Mouse (Mus musculus): ENCODE data around the gene Rcn3. TPM values are rescaled to one million over a fixed set of nuclear protein-coding genes. Genes with fewer than 3 reads are reported as not detected.
A peak's percentile ranks its signal among the peaks of the same experiment; 100 is the strongest.

The Rcn3 gene
- polyA plus RNA-seq, 1 experiment from 2014 or later, result 67.4 TPM

DNA sequence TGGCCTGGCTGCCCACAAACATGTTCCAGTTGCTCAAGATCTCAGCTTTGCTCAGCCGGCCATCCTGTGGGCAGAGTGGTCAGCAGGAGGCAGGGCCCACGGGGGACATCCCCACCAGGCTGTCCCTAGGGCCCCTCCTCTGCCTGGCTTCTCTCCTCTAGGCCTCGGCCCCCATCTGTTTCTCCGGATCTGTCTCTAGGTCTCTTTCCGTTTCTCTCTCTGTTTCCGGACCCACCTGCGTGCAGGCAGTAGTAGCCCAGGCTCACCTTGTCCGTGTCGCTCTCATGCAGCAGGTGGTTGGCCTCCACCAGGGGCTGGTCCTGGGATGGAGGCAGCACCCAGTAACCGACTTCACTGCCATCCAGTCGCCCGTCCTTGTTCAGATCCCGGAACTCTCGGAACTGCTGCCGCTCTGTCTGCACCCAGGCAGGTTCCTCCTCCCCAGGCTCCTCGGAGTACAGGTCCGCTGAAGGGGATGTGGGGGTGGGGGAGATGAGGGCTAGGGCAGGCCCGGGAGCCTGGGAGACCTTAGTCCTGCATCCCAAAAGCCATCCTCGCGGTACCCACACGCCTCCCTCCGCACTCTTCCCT is 8.6 kb downstream of the Rcn3 start:
- ATAC-seq, result no peak
- 90% methylated on average over 22 of the region's 22 CpGs for WGBS
- Histone ChIP-seq H3K9me3 (replicated peaks; ENCODE audit: control insufficient read depth, low read length) (no peaks in the 10 kb centered on the region), H3K4me3 (ENCODE audit: low read depth, low read length) (no peak overlapping the region), H3K4me2 (ENCODE audit: low read length) (no peak overlapping the region), H3K4me1 (ENCODE audit: control insufficient read depth, insufficient read depth, low read length) (no peaks in the 10 kb centered on the region), H3K27ac (ENCODE audit: low read depth, low read length) (no peak overlapping the region), H3K36me3 (ENCODE audit: control insufficient read depth, insufficient read depth, low read length) (peaks cover 27% of the 10 kb centered on the region), H3K9ac (ENCODE audit: low read length) (no peak overlapping the region), H3K27me3 (replicated peaks; ENCODE audit: control insufficient read depth, insufficient read depth, low read length) (no peaks in the 10 kb centered on the region)
- no peak for DNase-seq (ENCODE audit: low spot score)

DNA sequence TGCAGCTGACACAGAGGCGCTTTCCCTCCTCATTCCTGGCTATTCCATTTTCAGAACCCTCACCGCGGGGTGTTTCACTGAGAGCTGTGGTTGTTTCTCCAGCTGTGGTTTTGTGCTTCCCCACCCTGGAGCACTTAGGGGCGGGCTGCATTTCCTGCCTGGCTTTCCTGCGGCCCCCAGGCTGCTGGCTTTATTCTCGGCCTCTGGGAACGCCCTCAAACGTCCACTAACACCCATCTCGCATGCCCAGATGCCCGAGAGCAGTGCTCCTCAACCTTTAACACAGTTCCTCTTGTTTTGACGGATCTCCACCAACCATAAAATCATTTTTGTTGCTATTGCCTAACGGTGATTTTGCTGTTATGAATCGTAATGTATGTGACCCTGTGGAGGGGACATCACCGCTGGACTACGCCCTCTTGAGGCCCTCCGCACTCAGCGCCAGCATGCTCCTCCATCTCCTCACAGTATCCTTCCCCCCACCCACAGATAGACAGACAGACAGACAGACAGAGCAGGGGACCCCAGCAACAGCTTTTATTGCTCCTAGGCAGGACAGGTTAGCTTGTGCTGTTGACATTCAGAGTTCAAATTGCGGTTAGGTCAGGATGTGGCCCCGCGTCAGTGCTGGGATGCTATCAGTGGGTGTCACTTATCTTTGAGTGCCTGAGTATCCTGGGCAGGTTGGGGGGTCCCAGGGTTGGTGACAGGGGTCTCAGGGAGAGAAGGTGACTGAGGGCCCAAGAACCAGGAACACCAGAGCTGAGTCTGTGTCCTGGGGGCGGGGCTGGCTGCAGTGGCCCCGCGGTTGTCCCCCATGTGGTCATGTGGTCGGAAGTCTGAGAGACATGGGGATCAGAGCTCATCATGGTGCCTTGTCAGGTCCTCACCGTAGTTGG is 9.4 kb downstream of the Rcn3 start:
- 79% methylated on average over 25 of the region's 25 CpGs for WGBS
- Histone ChIP-seq H3K27me3 (replicated peaks; ENCODE audit: control insufficient read depth, insufficient read depth, low read length) (no peaks in the 10 kb centered on the region), H3K9ac (ENCODE audit: low read length) (no peak overlapping the region), H3K4me2 (ENCODE audit: low read length) (no peak overlapping the region), H3K27ac (ENCODE audit: low read depth, low read length) (no peak overlapping the region), H3K4me3 (ENCODE audit: low read depth, low read length) (no peak overlapping the region), H3K4me1 (ENCODE audit: control insufficient read depth, insufficient read depth, low read length) (no peaks in the 10 kb centered on the region), H3K9me3 (replicated peaks; ENCODE audit: control insufficient read depth, low read length) (no peaks in the 10 kb centered on the region), H3K36me3 (ENCODE audit: control insufficient read depth, insufficient read depth, low read length) (peaks cover 27% of the 10 kb centered on the region)
- DNase-seq (ENCODE audit: low spot score), result peak; percentile 24
- no peak for ATAC-seq

DNA sequence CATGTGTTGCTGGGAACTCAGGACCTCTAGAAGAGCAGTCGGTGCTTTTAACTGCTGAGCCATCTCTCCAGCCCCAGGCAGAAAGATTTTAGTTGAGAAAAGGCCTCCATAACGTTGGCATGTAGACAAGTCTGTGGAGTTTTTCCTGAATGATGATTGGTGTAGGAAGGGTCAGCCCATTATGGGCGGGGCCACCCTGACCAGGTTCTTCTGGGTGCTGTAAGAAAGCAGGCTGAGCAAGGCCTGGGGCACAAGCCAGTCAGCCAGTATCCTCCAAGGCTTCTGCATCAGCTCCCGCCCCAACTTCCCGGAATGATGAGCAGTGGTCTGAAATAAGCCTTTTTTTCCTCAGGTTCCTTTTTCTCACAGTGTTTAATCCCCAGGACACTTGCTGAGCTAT is 11.0 kb downstream of the Rcn3 start:
- DNase-seq (ENCODE audit: low spot score), result no peak
- Histone ChIP-seq H3K27ac (ENCODE audit: low read depth, low read length) (no peak overlapping the region), H3K4me2 (ENCODE audit: low read length) (no peak overlapping the region), H3K27me3 (replicated peaks; ENCODE audit: control insufficient read depth, insufficient read depth, low read length) (no peaks in the 10 kb centered on the region), H3K4me3 (ENCODE audit: low read depth, low read length) (no peak overlapping the region), H3K9me3 (replicated peaks; ENCODE audit: control insufficient read depth, low read length) (no peaks in the 10 kb centered on the region), H3K4me1 (ENCODE audit: control insufficient read depth, insufficient read depth, low read length) (no peaks in the 10 kb centered on the region), H3K9ac (ENCODE audit: low read length) (no peak overlapping the region), H3K36me3 (ENCODE audit: control insufficient read depth, insufficient read depth, low read length) (peaks cover 33% of the 10 kb centered on the region)
- WGBS, result 43% methylated on average over 5 of the region's 5 CpGs
- no peak for ATAC-seq

DNA sequence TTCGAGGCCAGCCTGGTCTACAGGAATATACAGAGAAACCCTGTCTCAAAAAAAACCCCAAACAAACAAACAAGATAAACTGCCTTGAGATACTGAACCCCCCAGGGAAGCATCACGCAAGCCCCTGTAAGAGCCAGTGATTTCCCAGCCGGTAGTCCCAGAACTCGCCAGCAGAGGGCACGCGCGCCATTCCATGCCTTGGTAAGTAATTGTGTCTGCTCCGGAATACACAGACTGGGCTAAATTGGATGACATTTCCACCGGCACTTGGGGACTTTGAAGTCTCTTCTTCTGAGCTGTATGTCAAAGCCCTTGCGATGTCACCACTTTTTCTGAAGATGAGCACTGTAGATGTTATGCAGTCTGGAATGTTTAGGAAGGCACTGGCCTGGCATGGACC is 12.2 kb downstream of the Rcn3 start:
- Histone ChIP-seq H3K9ac (ENCODE audit: low read length) (no peak overlapping the region), H3K36me3 (ENCODE audit: control insufficient read depth, insufficient read depth, low read length) (peaks cover 38% of the 10 kb centered on the region), H3K27me3 (replicated peaks; ENCODE audit: control insufficient read depth, insufficient read depth, low read length) (no peaks in the 10 kb centered on the region), H3K9me3 (replicated peaks; ENCODE audit: control insufficient read depth, low read length) (no peaks in the 10 kb centered on the region), H3K4me2 (ENCODE audit: low read length) (no peak overlapping the region), H3K4me3 (ENCODE audit: low read depth, low read length) (no peak overlapping the region), H3K4me1 (ENCODE audit: control insufficient read depth, insufficient read depth, low read length) (no peaks in the 10 kb centered on the region), H3K27ac (ENCODE audit: low read depth, low read length) (no peak overlapping the region)
- WGBS, result 2% methylated on average over 10 of the region's 10 CpGs
- ATAC-seq (peak; percentile 73), DNase-seq (ENCODE audit: low spot score) (peak; percentile 92)

DNA sequence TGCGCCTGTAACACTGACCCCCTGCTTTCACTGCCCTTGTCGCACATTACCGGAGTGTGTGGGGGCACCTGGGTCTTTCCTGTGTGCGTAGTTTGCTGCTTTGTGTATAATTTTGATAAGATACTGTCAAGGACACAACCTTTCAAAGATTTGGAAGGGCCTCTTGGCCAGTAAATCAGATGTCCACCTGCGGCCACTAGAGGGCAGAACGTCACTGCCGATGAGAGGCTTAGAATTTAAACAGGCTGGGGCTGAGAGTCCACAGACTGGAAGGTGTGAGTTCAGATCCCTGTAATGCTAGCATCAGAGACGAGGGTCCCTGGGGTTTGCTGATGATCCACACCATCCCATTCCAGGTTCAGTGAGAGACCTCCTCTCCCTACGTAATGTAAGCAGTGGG is 13.5 kb downstream of the Rcn3 start:
- Histone ChIP-seq H3K27me3 (replicated peaks; ENCODE audit: control insufficient read depth, insufficient read depth, low read length) (no peaks in the 10 kb centered on the region), H3K27ac (ENCODE audit: low read depth, low read length) (no peak overlapping the region), H3K9ac (ENCODE audit: low read length) (no peak overlapping the region), H3K4me3 (ENCODE audit: low read depth, low read length) (no peak overlapping the region), H3K4me2 (ENCODE audit: low read length) (no peak overlapping the region), H3K4me1 (ENCODE audit: control insufficient read depth, insufficient read depth, low read length) (no peaks in the 10 kb centered on the region), H3K36me3 (ENCODE audit: control insufficient read depth, insufficient read depth, low read length) (peaks cover 39% of the 10 kb centered on the region), H3K9me3 (replicated peaks; ENCODE audit: control insufficient read depth, low read length) (no peaks in the 10 kb centered on the region)
- ATAC-seq (no peak), DNase-seq (ENCODE audit: low spot score) (peak; percentile 77)
- 44% methylated on average over 9 of the region's 9 CpGs for WGBS

DNA sequence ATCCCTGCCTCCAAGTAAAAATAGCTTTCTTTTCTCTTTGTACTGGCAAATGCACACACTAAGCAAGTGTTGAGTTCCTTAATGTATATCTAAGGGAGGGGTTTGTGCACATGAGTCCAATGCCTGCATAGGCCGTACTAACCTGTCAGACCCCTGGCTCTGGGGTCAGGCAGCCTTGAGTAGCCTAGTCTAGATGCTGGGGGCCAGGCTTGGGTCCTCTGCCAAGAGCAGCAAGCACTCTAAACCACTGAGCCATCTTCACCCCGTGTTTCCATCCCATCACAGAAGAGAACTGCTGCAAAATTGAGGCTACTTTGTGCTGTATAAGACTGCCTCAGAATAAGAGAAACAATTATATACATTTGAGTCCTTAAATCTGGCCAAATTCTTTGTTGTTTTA is 14.2 kb downstream of the Rcn3 start:
- H3K4me3 ChIP-seq (ENCODE audit: low read depth, low read length), result no peak overlapping the region
- H3K4me2 ChIP-seq (ENCODE audit: low read length), result no peak overlapping the region
- H3K4me1 ChIP-seq (ENCODE audit: control insufficient read depth, insufficient read depth, low read length), result no peaks in the 10 kb centered on the region
- peaks cover 34% of the 10 kb centered on the region for H3K36me3 ChIP-seq (ENCODE audit: control insufficient read depth, insufficient read depth, low read length)
- ATAC-seq, result no peak
- no peaks in the 10 kb centered on the region for H3K9me3 ChIP-seq (replicated peaks; ENCODE audit: control insufficient read depth, low read length)
- no peak overlapping the region for H3K27ac ChIP-seq (ENCODE audit: low read depth, low read length)
- H3K9ac ChIP-seq (ENCODE audit: low read length), result no peak overlapping the region
- DNase-seq (ENCODE audit: low spot score), result no peak
- no peaks in the 10 kb centered on the region for H3K27me3 ChIP-seq (replicated peaks; ENCODE audit: control insufficient read depth, insufficient read depth, low read length)
- WGBS, result 90% methylated on average over 2 of the region's 2 CpGs

DNA sequence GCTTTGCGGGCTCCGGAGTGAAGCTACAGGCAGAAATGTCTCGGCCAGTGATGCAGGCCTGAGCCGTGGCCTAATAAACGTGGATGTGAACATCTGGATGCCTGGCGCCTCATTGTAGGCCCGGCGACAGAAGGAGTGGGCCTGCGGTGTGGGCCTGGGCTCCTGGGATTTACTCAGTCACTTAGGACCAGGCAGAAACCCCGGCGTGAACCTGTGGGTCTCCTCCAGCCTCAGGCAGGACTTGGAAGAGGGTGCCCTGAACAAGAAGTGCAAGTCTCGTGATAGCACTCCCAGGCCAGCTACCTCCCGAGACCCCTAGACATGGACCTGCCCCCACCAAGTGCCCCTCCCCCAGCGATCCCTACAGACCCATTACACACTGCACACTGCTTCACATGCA is 14.7 kb downstream of the Rcn3 start:
- 90% methylated on average over 14 of the region's 14 CpGs for WGBS
- no peak overlapping the region for H3K4me2 ChIP-seq (ENCODE audit: low read length)
- no peak overlapping the region for H3K4me3 ChIP-seq (ENCODE audit: low read depth, low read length)
- H3K27ac ChIP-seq (ENCODE audit: low read depth, low read length), result no peak overlapping the region
- no peaks in the 10 kb centered on the region for H3K4me1 ChIP-seq (ENCODE audit: control insufficient read depth, insufficient read depth, low read length)
- no peak overlapping the region for H3K9ac ChIP-seq (ENCODE audit: low read length)
- ATAC-seq (no peak), DNase-seq (ENCODE audit: low spot score) (no peak)
- H3K36me3 ChIP-seq (ENCODE audit: control insufficient read depth, insufficient read depth, low read length), result peaks cover 34% of the 10 kb centered on the region
- H3K9me3 ChIP-seq (replicated peaks; ENCODE audit: control insufficient read depth, low read length), result no peaks in the 10 kb centered on the region
- no peaks in the 10 kb centered on the region for H3K27me3 ChIP-seq (replicated peaks; ENCODE audit: control insufficient read depth, insufficient read depth, low read length)

DNA sequence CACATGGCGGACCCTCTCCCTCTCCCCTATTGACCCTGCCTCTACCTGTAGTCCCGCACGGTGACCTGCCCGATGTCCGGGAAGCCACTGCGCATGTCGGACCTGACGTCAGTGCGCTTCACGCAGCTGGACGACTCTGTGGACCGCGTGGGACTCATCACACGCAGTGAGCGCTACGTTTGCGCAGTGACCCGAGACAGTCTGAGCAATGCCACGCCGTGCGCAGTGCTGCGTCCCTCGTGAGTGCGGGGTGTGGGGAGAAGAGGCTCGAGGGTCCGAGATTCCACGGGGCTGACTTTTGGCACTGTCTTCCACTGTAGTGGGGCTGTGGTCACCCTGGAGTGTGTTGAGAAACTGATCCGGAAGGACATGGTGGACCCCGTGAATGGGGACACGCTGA is 15.5 kb downstream of the Rcn3 start:
- no peaks in the 10 kb centered on the region for H3K4me1 ChIP-seq (ENCODE audit: control insufficient read depth, insufficient read depth, low read length)
- H3K36me3 ChIP-seq (ENCODE audit: control insufficient read depth, insufficient read depth, low read length), result peaks cover 34% of the 10 kb centered on the region
- DNase-seq (ENCODE audit: low spot score), result no peak
- no peak overlapping the region for H3K9ac ChIP-seq (ENCODE audit: low read length)
- WGBS, result 91% methylated on average over 30 of the region's 30 CpGs
- no peak overlapping the region for H3K4me3 ChIP-seq (ENCODE audit: low read depth, low read length)
- H3K27ac ChIP-seq (ENCODE audit: low read depth, low read length), result no peak overlapping the region
- ATAC-seq, result no peak
- no peaks in the 10 kb centered on the region for H3K27me3 ChIP-seq (replicated peaks; ENCODE audit: control insufficient read depth, insufficient read depth, low read length)
- no peaks in the 10 kb centered on the region for H3K9me3 ChIP-seq (replicated peaks; ENCODE audit: control insufficient read depth, low read length)
- H3K4me2 ChIP-seq (ENCODE audit: low read length), result no peak overlapping the region

DNA sequence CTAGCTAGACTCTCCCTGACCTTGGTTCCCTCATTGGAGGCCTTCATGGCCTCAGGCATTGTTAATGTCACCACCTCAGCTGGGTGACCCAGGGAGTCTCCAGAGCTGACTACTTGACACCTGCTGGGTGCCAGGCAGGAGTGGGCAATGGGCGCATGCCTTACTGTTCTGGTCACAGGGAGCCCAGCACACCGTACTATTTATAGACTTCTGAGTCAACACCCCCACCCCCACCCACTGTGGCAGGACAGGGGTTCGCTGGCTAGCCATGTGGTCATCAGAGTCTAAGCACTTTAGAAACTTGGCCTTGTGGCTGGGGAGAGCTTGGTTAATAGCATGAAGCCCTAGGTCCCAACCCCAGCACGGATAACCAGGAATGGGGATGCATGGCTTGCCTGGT is 16.6 kb downstream of the Rcn3 start:
- no peaks in the 10 kb centered on the region for H3K4me1 ChIP-seq (ENCODE audit: control insufficient read depth, insufficient read depth, low read length)
- DNase-seq (ENCODE audit: low spot score) (no peak), ATAC-seq (no peak)
- no peak overlapping the region for H3K4me3 ChIP-seq (ENCODE audit: low read depth, low read length)
- 90% methylated on average over 4 of the region's 4 CpGs for WGBS
- H3K4me2 ChIP-seq (ENCODE audit: low read length), result no peak overlapping the region
- no peak overlapping the region for H3K9ac ChIP-seq (ENCODE audit: low read length)
- H3K27ac ChIP-seq (ENCODE audit: low read depth, low read length), result no peak overlapping the region
- no peaks in the 10 kb centered on the region for H3K27me3 ChIP-seq (replicated peaks; ENCODE audit: control insufficient read depth, insufficient read depth, low read length)
- no peaks in the 10 kb centered on the region for H3K9me3 ChIP-seq (replicated peaks; ENCODE audit: control insufficient read depth, low read length)
- peaks cover 34% of the 10 kb centered on the region for H3K36me3 ChIP-seq (ENCODE audit: control insufficient read depth, insufficient read depth, low read length)

Data from forebrain, embryonic 14.5 days (tissue).